Mouse (Mus musculus): ENCODE results near the gene Emp2. TPM values are rescaled to one million over a fixed set of nuclear protein-coding genes. Genes with fewer than 3 reads are reported as not detected.

Gene Emp2
- polyA plus RNA-seq, 1 experiment from 2014 or later = 3.6 TPM

- no peak for ATAC-seq (ENCODE audit: low FRiP score)
- no peak overlapping the region for H3K27ac ChIP-seq (ENCODE audit: low read depth, low read length)
- H3K9ac ChIP-seq (ENCODE audit: low read depth, low read length) = no peak overlapping the region
- H3K4me3 ChIP-seq (ENCODE audit: low read depth, low read length) = no peak overlapping the region
- H3K27me3 ChIP-seq (ENCODE audit: control insufficient read depth, insufficient read depth, low read length) = peaks cover 9% of the 10 kb centered on the region
- no peaks in the 10 kb centered on the region for H3K9me3 ChIP-seq (ENCODE audit: control insufficient read depth, low read length)
- H3K36me3 ChIP-seq (ENCODE audit: control insufficient read depth, insufficient read depth, low read length) = no peaks in the 10 kb centered on the region
- no peak for DNase-seq (ENCODE audit: low spot score)
- H3K4me2 ChIP-seq (replicated peaks; ENCODE audit: low read depth, low read length) = no peak overlapping the region
- 84% methylated on average over 5 of the region's 5 CpGs for WGBS
- H3K4me1 ChIP-seq (replicated peaks; ENCODE audit: control insufficient read depth, insufficient read depth, low read length) = peaks cover 4% of the 10 kb centered on the region; the same call in 1 of the 2 replicates
Measured at GRCm38 (mm10) chr16:10310507-10310906, 3.3 kb downstream of the Emp2 start.

- 89% methylated on average over 5 of the region's 5 CpGs for WGBS
- DNase-seq (ENCODE audit: low spot score) (no peak), ATAC-seq (ENCODE audit: low FRiP score) (no peak)
Measured at GRCm38 (mm10) chr16:10307351-10307750, 6.4 kb downstream of the Emp2 start.

GRCm38 (mm10) chr16:10306101-10306500 lies 7.7 kb downstream of the Emp2 start:
- Histone ChIP-seq H3K36me3 (ENCODE audit: control insufficient read depth, insufficient read depth, low read length) (no peaks in the 10 kb centered on the region), H3K27ac (ENCODE audit: low read depth, low read length) (no peak overlapping the region), H3K4me3 (ENCODE audit: low read depth, low read length) (no peak overlapping the region)

More at GRCm38 (mm10) chr16:10307351-10307750, 6.4 kb downstream of the Emp2 start:
- Histone ChIP-seq H3K4me1 (replicated peaks; ENCODE audit: control insufficient read depth, insufficient read depth, low read length) (no peaks in the 10 kb centered on the region), H3K9ac (ENCODE audit: low read depth, low read length) (no peak overlapping the region), H3K9me3 (ENCODE audit: control insufficient read depth, low read length) (no peaks in the 10 kb centered on the region), H3K27ac (ENCODE audit: low read depth, low read length) (no peak overlapping the region), H3K4me3 (ENCODE audit: low read depth, low read length) (no peak overlapping the region), H3K36me3 (ENCODE audit: control insufficient read depth, insufficient read depth, low read length) (no peaks in the 10 kb centered on the region), H3K27me3 (ENCODE audit: control insufficient read depth, insufficient read depth, low read length) (no peaks in the 10 kb centered on the region), H3K4me2 (replicated peaks; ENCODE audit: low read depth, low read length) (no peak overlapping the region)

DNA sequence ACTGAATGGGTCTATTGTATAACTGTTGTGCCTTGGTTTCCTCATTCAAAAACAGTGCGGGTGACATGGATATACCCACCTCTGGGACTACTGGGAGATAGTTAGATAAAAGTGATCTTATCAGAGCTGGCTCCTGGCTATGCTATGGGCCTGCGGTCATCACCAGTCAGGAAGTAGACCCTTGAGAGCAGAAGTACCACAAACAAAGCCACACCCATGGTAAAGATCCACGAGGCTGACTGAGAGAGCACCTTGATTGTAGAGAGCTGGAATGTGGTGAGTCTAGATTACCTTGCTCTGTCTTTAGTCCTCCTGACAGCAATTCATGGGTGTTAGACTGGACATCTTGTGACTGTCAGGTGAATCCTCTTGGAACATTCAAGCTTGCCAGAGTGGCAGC lies 12.4 kb downstream of the Emp2 start:
- 84% methylated on average over 3 of the region's 3 CpGs for WGBS
- DNase-seq (ENCODE audit: low spot score) (no peak), ATAC-seq (ENCODE audit: low FRiP score) (no peak)
- no peak overlapping the region for H3K4me3 ChIP-seq (ENCODE audit: low read depth, low read length)
- no peaks in the 10 kb centered on the region for H3K9me3 ChIP-seq (ENCODE audit: control insufficient read depth, low read length)
- H3K9ac ChIP-seq (ENCODE audit: low read depth, low read length) = no peak overlapping the region
- H3K4me1 ChIP-seq (replicated peaks; ENCODE audit: control insufficient read depth, insufficient read depth, low read length) = no peaks in the 10 kb centered on the region
- no peaks in the 10 kb centered on the region for H3K27me3 ChIP-seq (ENCODE audit: control insufficient read depth, insufficient read depth, low read length)
- no peak overlapping the region for H3K4me2 ChIP-seq (replicated peaks; ENCODE audit: low read depth, low read length)
- H3K27ac ChIP-seq (ENCODE audit: low read depth, low read length) = no peak overlapping the region
- H3K36me3 ChIP-seq (ENCODE audit: control insufficient read depth, insufficient read depth, low read length) = no peaks in the 10 kb centered on the region

More at GRCm38 (mm10) chr16:10306101-10306500, 7.7 kb downstream of the Emp2 start:
- WGBS = 85% methylated on average over 3 of the region's 3 CpGs
- DNase-seq (ENCODE audit: low spot score) (no peak), ATAC-seq (ENCODE audit: low FRiP score) (no peak)
- Histone ChIP-seq H3K27me3 (ENCODE audit: control insufficient read depth, insufficient read depth, low read length) (no peaks in the 10 kb centered on the region), H3K4me1 (replicated peaks; ENCODE audit: control insufficient read depth, insufficient read depth, low read length) (no peaks in the 10 kb centered on the region), H3K9me3 (ENCODE audit: control insufficient read depth, low read length) (no peaks in the 10 kb centered on the region), H3K4me2 (replicated peaks; ENCODE audit: low read depth, low read length) (no peak overlapping the region), H3K9ac (ENCODE audit: low read depth, low read length) (no peak overlapping the region)

DNA sequence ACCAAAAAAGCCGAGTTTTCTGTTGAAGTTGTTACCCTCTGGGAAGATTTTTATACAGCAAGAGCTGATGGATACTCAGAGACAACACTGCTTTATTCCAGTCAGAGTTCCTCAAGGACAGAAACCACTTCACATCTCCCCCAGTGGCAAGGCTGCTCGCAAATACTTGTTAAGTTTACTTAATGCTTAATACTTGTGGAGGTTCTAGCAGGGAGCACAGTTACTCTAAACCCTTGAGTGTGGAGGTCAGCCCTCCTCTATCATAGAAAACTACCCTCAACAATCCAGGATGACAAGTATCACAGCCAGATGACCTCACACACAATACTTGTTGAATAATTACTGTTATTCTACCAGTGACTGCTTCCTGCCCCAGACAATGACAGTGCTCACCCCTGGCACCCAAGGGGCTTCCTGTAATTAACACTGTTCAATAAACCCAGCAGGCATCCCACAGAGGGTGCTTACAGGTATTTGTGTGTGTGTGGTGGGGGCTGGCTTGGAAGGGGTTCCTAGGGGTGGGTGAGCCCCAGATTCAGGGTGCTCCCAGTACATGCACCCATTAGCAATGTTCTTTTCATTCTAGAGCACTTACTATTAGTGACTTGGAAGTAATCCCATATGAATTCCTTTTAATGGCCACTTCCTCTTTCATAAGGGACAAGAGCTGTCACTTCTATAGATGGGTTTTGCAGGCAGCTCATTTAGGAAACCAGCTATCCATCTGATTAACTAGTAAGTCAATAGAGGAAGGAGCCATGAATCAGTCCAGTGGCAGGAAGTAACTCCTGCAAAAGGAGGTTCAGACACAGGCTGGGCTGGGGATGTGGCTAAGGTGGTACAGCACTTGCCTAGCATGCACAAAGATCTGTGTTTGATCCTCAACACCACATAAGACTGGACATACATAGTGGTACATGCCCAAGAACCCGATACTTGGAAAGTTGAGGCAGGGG lies 13.3 kb downstream of the Emp2 start:
- H3K4me1 ChIP-seq (replicated peaks; ENCODE audit: control insufficient read depth, insufficient read depth, low read length) = no peaks in the 10 kb centered on the region
- H3K27me3 ChIP-seq (ENCODE audit: control insufficient read depth, insufficient read depth, low read length) = no peaks in the 10 kb centered on the region
- ATAC-seq (ENCODE audit: low FRiP score) (no peak), DNase-seq (ENCODE audit: low spot score) (no peak)
- no peaks in the 10 kb centered on the region for H3K36me3 ChIP-seq (ENCODE audit: control insufficient read depth, insufficient read depth, low read length)
- WGBS = 75% methylated on average over 3 of the region's 3 CpGs
- H3K9me3 ChIP-seq (ENCODE audit: control insufficient read depth, low read length) = no peaks in the 10 kb centered on the region
- H3K9ac ChIP-seq (ENCODE audit: low read depth, low read length) = no peak overlapping the region
- no peak overlapping the region for H3K4me2 ChIP-seq (replicated peaks; ENCODE audit: low read depth, low read length)
- H3K27ac ChIP-seq (ENCODE audit: low read depth, low read length) = no peak overlapping the region
- H3K4me3 ChIP-seq (ENCODE audit: low read depth, low read length) = no peak overlapping the region

- no peak overlapping the region for H3K4me2 ChIP-seq (replicated peaks; ENCODE audit: low read depth, low read length)
- no peaks in the 10 kb centered on the region for H3K9me3 ChIP-seq (ENCODE audit: control insufficient read depth, low read length)
- WGBS = 39% methylated on average over 8 of the region's 8 CpGs
- DNase-seq (ENCODE audit: low spot score) (no peak), ATAC-seq (ENCODE audit: low FRiP score) (no peak)
- H3K27me3 ChIP-seq (ENCODE audit: control insufficient read depth, insufficient read depth, low read length) = no peaks in the 10 kb centered on the region
- H3K27ac ChIP-seq (ENCODE audit: low read depth, low read length) = no peak overlapping the region
- H3K4me1 ChIP-seq (replicated peaks; ENCODE audit: control insufficient read depth, insufficient read depth, low read length) = no peaks in the 10 kb centered on the region
- no peak overlapping the region for H3K4me3 ChIP-seq (ENCODE audit: low read depth, low read length)
- no peaks in the 10 kb centered on the region for H3K36me3 ChIP-seq (ENCODE audit: control insufficient read depth, insufficient read depth, low read length)
- H3K9ac ChIP-seq (ENCODE audit: low read depth, low read length) = no peak overlapping the region
Measured at GRCm38 (mm10) chr16:10299637-10300036, 14.1 kb downstream of the Emp2 start.

GRCm38 (mm10) chr16:10297696-10298644 lies 15.8 kb downstream of the Emp2 start:
- Histone ChIP-seq H3K4me2 (replicated peaks; ENCODE audit: low read depth, low read length) (no peak overlapping the region), H3K27me3 (ENCODE audit: control insufficient read depth, insufficient read depth, low read length) (no peaks in the 10 kb centered on the region), H3K36me3 (ENCODE audit: control insufficient read depth, insufficient read depth, low read length) (no peaks in the 10 kb centered on the region), H3K4me1 (replicated peaks; ENCODE audit: control insufficient read depth, insufficient read depth, low read length) (no peaks in the 10 kb centered on the region), H3K9me3 (ENCODE audit: control insufficient read depth, low read length) (no peaks in the 10 kb centered on the region), H3K9ac (ENCODE audit: low read depth, low read length) (no peak overlapping the region), H3K27ac (ENCODE audit: low read depth, low read length) (no peak overlapping the region), H3K4me3 (ENCODE audit: low read depth, low read length) (no peak overlapping the region)
- 91% methylated on average over 10 of the region's 10 CpGs for WGBS
- DNase-seq (ENCODE audit: low spot score) = no peak
- no peak for ATAC-seq (ENCODE audit: low FRiP score)

- 89% methylated on average over 6 of the region's 6 CpGs for WGBS
- Histone ChIP-seq H3K4me2 (replicated peaks; ENCODE audit: low read depth, low read length) (no peak overlapping the region), H3K4me1 (replicated peaks; ENCODE audit: control insufficient read depth, insufficient read depth, low read length) (no peaks in the 10 kb centered on the region), H3K27ac (ENCODE audit: low read depth, low read length) (no peak overlapping the region), H3K36me3 (ENCODE audit: control insufficient read depth, insufficient read depth, low read length) (no peaks in the 10 kb centered on the region), H3K9ac (ENCODE audit: low read depth, low read length) (no peak overlapping the region), H3K9me3 (ENCODE audit: control insufficient read depth, low read length) (no peaks in the 10 kb centered on the region), H3K27me3 (ENCODE audit: control insufficient read depth, insufficient read depth, low read length) (no peaks in the 10 kb centered on the region), H3K4me3 (ENCODE audit: low read depth, low read length) (no peak overlapping the region)
- no peak for ATAC-seq (ENCODE audit: low FRiP score)
- DNase-seq (ENCODE audit: low spot score) = no peak
Measured at GRCm38 (mm10) chr16:10288115-10288514, 25.7 kb downstream of the Emp2 start.

Measured in hindbrain, embryonic 11.5 days (tissue).